Mouse (Mus musculus) megakaryocyte, embryonic 14.5 days (primary cell): Measurements from ENCODE around the gene Vegfa. TPM values are rescaled to one million over a fixed set of nuclear protein-coding genes. Genes with fewer than 3 reads are reported as not detected.

Experiments
- H3K27me3 ChIP-seq: replicated peaks from 2 replicates; pipeline ENCODE3; 2012; ENCODE audit warnings: inconsistent platforms
- H3K36me3 ChIP-seq: replicated peaks from 2 replicates; pipeline ENCODE3; 2012; ENCODE audit warnings: low read length, inconsistent platforms, mixed read lengths
- H3K4me1 ChIP-seq: 2 replicates; pipeline ENCODE4 v1.6.1; 2012; ENCODE audit warnings: inconsistent platforms
- H3K4me3 ChIP-seq: replicated peaks from 2 replicates; pipeline ENCODE3; 2012; ENCODE audit warnings: moderate library complexity, mild to moderate bottlenecking, inconsistent platforms
- H3K9me3 ChIP-seq: 2 replicates; pipeline ENCODE4 v1.6.1; 2012; ENCODE audit warnings: inconsistent platforms
- FLI1 ChIP-seq: IDR thresholded peaks from 2 replicates; pipeline ENCODE4 v1.6.1; 2012; ENCODE audit warnings: low read length, inconsistent platforms, mixed read lengths
- GATA1 ChIP-seq: IDR thresholded peaks from 3 replicates; pipeline ENCODE4 v1.6.1; 2012; ENCODE audit warnings: mixed read lengths, low read length, inconsistent platforms, borderline replicate concordance
- polyA plus RNA-seq: library from polyadenylated mRNA; stranded (reverse); fragments of >175 nt; gene quantifications from 2 replicates; pipeline ENCODE4 v1.2.3, GENCODE M21; 2012; ENCODE audit warnings: low replicate concordance; ENCODE audit not compliant: insufficient read depth

The Vegfa gene
- polyA plus RNA-seq, 1 experiment, result 103 TPM

DNA sequence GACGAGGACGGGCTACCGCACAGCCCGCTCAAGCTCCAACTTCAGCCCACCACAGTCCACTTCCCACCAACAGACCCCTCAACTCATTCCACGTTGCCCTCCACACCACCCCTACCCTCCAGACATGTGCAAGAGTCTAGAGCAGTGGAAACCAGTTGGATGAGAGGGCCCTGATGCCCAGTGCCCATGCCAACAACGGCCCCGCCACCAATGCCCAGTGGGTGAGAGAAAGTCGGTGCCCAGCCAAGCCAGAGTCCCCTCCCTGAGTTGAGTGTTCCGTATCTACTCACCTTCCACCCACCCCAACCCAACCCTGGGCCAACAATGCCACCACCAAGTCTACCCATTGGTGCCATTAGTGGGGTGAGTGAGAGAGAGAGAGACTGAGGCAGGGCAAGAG lies 10.4 kb downstream of the Vegfa start:
- TF ChIP-seq GATA1, result no peak
- no peak for TF ChIP-seq FLI1
- H3K4me1 ChIP-seq, result peaks cover 85% of the 10 kb centered on the region
- H3K9me3 ChIP-seq, result no peaks in the 10 kb centered on the region
- no peak overlapping the region for H3K4me3 ChIP-seq
- peaks cover 98% of the 10 kb centered on the region for H3K36me3 ChIP-seq
- H3K27me3 ChIP-seq, result no peaks in the 10 kb centered on the region

- H3K4me3 ChIP-seq, result no peak overlapping the region
- H3K27me3 ChIP-seq, result no peaks in the 10 kb centered on the region
- TF ChIP-seq FLI1, result no peak
- no peak for TF ChIP-seq GATA1
- peaks cover 85% of the 10 kb centered on the region for H3K4me1 ChIP-seq
- H3K36me3 ChIP-seq, result peaks cover 98% of the 10 kb centered on the region
- H3K9me3 ChIP-seq, result no peaks in the 10 kb centered on the region
Measured at GRCm38 (mm10) chr17:46021173-46021572, 11.0 kb downstream of the Vegfa start.

GRCm38 (mm10) chr17:46020579-46020978 lies 11.6 kb downstream of the Vegfa start:
- no peak for TF ChIP-seq GATA1
- TF ChIP-seq FLI1, result no peak
- peaks cover 82% of the 10 kb centered on the region for H3K4me1 ChIP-seq
- no peaks in the 10 kb centered on the region for H3K9me3 ChIP-seq
- peaks cover 98% of the 10 kb centered on the region for H3K36me3 ChIP-seq
- H3K27me3 ChIP-seq, result no peaks in the 10 kb centered on the region
- H3K4me3 ChIP-seq, result no peak overlapping the region

DNA sequence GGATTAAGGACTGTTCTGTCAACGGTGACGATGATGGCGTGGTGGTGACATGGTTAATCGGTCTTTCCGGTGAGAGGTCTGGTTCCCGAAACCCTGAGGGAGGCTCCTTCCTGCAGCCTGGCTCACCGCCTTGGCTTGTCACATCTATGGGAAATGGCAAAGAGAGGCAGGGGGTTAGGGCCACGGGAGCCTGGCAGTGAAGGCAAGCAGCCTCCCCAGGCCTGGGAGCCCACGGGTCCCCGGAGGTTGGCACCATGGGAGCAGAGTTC lies 13.5 kb downstream of the Vegfa start:
- TF ChIP-seq FLI1 (no peak), GATA1 (no peak)
- H3K4me1 ChIP-seq, result peaks cover 63% of the 10 kb centered on the region
- no peak overlapping the region for H3K4me3 ChIP-seq
- H3K9me3 ChIP-seq, result no peaks in the 10 kb centered on the region
- peaks cover 92% of the 10 kb centered on the region for H3K36me3 ChIP-seq
- H3K27me3 ChIP-seq, result no peaks in the 10 kb centered on the region

DNA sequence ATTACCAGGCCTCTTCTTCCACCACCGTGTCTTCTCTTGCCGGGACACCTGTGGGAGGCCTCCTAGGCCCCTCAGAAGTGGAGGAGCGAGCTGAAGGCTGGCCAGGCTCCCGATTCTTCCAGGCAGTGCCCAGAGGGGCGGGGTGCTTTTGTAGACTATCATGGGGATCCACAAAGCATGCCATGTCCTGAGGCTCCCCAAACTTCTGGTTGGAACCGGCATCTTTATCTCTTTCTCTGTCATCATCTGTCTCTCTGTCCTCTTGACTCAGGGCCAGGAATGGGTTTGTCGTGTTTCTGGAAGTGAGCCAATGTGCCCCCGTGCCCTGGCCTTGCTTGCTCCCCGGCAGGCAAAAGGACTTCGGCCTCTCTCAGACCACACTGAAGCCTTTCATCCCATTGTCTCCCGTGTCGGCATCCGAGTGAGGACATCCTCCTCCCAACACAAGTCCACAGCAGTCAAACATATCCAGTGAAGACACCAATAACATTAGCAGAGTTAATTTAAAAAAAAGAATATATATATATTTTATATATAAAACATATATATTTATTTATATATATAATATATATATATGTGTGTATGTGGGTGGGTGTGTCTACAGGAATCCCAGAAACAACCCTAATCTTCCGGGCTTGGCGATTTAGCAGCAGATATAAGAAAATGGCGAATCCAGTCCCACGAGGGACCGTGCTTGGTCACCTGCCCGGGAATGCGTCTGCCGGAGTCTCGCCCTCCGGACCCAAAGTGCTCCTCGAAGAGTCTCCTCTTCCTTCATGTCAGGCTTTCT lies 14.0 kb downstream of the Vegfa start:
- H3K9me3 ChIP-seq, result no peaks in the 10 kb centered on the region
- no peaks in the 10 kb centered on the region for H3K27me3 ChIP-seq
- no peak for TF ChIP-seq GATA1
- no peak for TF ChIP-seq FLI1
- no peak overlapping the region for H3K4me3 ChIP-seq
- H3K36me3 ChIP-seq, result peaks cover 86% of the 10 kb centered on the region
- H3K4me1 ChIP-seq, result peaks cover 58% of the 10 kb centered on the region

DNA sequence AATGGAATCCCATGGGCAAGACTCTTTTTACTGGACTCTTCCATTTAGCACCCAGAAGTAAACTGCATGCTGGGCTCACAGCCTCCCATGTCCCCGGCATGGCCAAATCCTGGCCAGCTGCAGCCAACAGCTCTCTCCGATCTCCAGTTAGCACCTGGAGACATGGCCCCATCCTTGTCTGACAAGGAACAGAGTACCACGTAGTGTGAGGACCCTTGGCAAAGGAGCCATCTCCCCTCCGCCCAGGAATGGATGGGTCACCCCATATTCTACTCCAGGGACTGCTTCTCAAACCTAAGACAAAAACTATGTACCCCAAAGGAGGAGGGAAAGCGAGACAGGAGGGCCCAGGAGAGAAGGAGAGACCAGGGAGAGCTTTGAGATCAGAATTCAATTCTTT lies 15.6 kb downstream of the Vegfa start:
- no peak for TF ChIP-seq FLI1
- TF ChIP-seq GATA1, result no peak
- no peaks in the 10 kb centered on the region for H3K27me3 ChIP-seq
- peaks cover 71% of the 10 kb centered on the region for H3K36me3 ChIP-seq
- peaks cover 58% of the 10 kb centered on the region for H3K4me1 ChIP-seq
- no peaks in the 10 kb centered on the region for H3K9me3 ChIP-seq
- H3K4me3 ChIP-seq, result no peak overlapping the region

- H3K36me3 ChIP-seq, result peaks cover 64% of the 10 kb centered on the region
- TF ChIP-seq GATA1, result no peak
- TF ChIP-seq FLI1, result no peak
- H3K9me3 ChIP-seq, result no peaks in the 10 kb centered on the region
- peaks cover 54% of the 10 kb centered on the region for H3K4me1 ChIP-seq
- H3K4me3 ChIP-seq, result peak overlapping the region; percentile 29
- H3K27me3 ChIP-seq, result no peaks in the 10 kb centered on the region
Measured at GRCm38 (mm10) chr17:46015967-46016366, 16.2 kb downstream of the Vegfa start.

DNA sequence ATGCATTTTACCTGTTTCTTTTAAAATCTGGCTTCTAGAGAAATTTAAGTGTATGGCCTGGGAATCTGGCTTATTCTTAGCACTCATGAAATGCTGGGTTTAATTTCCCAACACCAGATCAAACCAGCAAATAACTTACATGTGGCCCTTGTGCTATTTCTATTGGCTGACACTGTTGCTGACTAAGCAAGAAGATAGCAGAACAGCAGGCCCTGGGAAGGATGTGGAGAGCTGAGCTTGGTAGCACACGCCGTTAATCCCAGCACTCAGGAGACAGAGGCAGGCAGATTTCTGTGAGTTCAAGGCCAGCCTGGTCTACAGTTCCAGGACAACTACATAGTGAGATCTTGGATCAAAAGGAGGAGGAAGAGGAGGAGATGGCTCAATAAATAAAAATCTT lies 17.2 kb downstream of the Vegfa start:
- no peak for TF ChIP-seq GATA1
- TF ChIP-seq FLI1, result no peak
- H3K27me3 ChIP-seq, result peaks cover 4% of the 10 kb centered on the region
- no peaks in the 10 kb centered on the region for H3K9me3 ChIP-seq
- H3K4me1 ChIP-seq, result peaks cover 49% of the 10 kb centered on the region
- H3K36me3 ChIP-seq, result peaks cover 54% of the 10 kb centered on the region
- no peak overlapping the region for H3K4me3 ChIP-seq

DNA sequence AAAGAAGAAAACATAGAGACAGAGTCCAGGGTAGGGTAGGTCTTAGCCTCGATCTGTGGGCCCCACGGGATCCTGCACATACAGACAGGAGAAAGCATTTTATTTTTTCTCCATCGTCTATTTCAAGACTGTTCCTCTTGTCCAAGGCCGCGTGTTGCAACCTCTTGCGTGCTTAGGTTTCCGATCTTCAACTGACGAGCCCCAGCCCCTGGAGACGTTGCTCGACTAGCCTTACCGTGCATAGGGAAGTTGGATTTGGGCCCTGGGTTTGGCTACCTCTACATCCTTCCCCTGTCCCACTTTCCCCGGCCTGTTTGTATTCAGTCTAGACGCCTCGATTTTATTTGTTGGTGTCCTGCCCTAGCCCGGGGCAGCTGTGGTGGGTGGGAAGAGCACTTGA lies 18.6 kb downstream of the Vegfa start:
- H3K4me3 ChIP-seq, result no peak overlapping the region
- peaks cover 7% of the 10 kb centered on the region for H3K27me3 ChIP-seq
- TF ChIP-seq GATA1, result no peak
- TF ChIP-seq FLI1, result no peak
- H3K9me3 ChIP-seq, result no peaks in the 10 kb centered on the region
- H3K36me3 ChIP-seq, result peaks cover 40% of the 10 kb centered on the region
- peaks cover 47% of the 10 kb centered on the region for H3K4me1 ChIP-seq

GRCm38 (mm10) chr17:46012211-46012610 lies 20.0 kb downstream of the Vegfa start:
- H3K4me3 ChIP-seq, result no peak overlapping the region
- H3K36me3 ChIP-seq, result peaks cover 28% of the 10 kb centered on the region
- TF ChIP-seq FLI1, result no peak
- no peak for TF ChIP-seq GATA1
- H3K9me3 ChIP-seq, result no peaks in the 10 kb centered on the region
- H3K4me1 ChIP-seq, result peaks cover 43% of the 10 kb centered on the region
- peaks cover 7% of the 10 kb centered on the region for H3K27me3 ChIP-seq

DNA sequence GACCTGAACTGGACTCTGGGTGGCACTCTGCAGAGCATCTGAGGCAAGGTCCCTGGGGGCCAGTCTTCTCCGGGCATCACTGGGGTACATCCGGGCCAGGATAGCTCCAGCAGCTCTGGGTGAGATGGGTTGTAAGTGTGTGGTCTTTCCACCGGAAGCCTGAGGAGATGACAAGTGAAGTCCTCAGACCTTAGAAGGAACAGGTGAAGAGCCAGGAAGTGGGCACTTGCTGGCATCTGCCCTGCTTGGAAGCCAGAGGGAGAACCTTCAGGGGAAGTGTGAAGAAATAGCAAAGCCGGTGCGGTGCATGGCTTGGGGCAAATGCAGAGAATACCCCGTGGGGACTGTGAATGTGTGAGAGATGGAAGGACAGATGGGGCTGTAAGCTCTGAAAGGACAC lies 21.7 kb downstream of the Vegfa start:
- Histone ChIP-seq H3K36me3 (peaks cover 12% of the 10 kb centered on the region), H3K9me3 (no peaks in the 10 kb centered on the region), H3K4me1 (peaks cover 51% of the 10 kb centered on the region), H3K27me3 (peaks cover 7% of the 10 kb centered on the region), H3K4me3 (no peak overlapping the region)
- no peak for TF ChIP-seq FLI1
- no peak for TF ChIP-seq GATA1
